Mouse (Mus musculus) limb, embryonic 12.5 days (tissue): ENCODE measurements around the gene Lpar2. TPM values are rescaled to one million over a fixed set of nuclear protein-coding genes. Genes with fewer than 3 reads are reported as not detected.

Source experiments
- ATAC-seq: fragments of 200-750 bp; cut with Nextera tagmentation; 2 replicates; pipeline ENCODE4 v1.8.0; 2017; ENCODE audit warnings: low read depth, moderate TSS enrichment; ENCODE audit not compliant: insufficient number of reproducible peaks, insufficient read depth, low FRiP score, low TSS enrichment
- H3K27ac ChIP-seq: fragments of 300-500 bp; sonication (generic); 2 replicates; pipeline ENCODE4 v1.5.1; 2016; ENCODE audit warnings: mild to moderate bottlenecking, moderate library complexity
- H3K27me3 ChIP-seq: fragments of 300-500 bp; sonication (generic); 2 replicates; pipeline ENCODE4 v1.6.1; 2016; ENCODE audit warnings: mild to moderate bottlenecking, moderate library complexity
- H3K36me3 ChIP-seq: fragments of 300-500 bp; sonication (generic); 2 replicates; pipeline ENCODE4 v1.6.1; 2016; ENCODE audit warnings: mild to moderate bottlenecking, moderate library complexity
- H3K4me1 ChIP-seq: fragments of 300-500 bp; sonication (generic); replicated peaks from 2 replicates; pipeline ENCODE4 v1.6.1; 2016
- H3K4me2 ChIP-seq: fragments of 300-500 bp; sonication (generic); 2 replicates; pipeline ENCODE4 v1.6.1; 2016; ENCODE audit warnings: mild to moderate bottlenecking, moderate library complexity
- H3K4me3 ChIP-seq: fragments of 300-500 bp; sonication (generic); replicated peaks from 2 replicates; pipeline ENCODE4 v1.5.1; 2016; ENCODE audit warnings: mild to moderate bottlenecking
- H3K9ac ChIP-seq: fragments of 300-500 bp; sonication (generic); replicated peaks from 2 replicates; pipeline ENCODE4 v1.6.1; 2016; ENCODE audit warnings: mild to moderate bottlenecking, moderate library complexity
- H3K9me3 ChIP-seq: fragments of 300-500 bp; sonication (generic); 2 replicates; pipeline ENCODE4 v1.6.1; 2016; ENCODE audit warnings: mild to moderate bottlenecking, moderate library complexity
- WGBS: fragments of 180-500 bp; shearing (Covaris S2); methylation state at CpG from one replicate; pipeline ENCODE4 v1.1.7; 2016; 5-methylcytosine and 5-hydroxymethylcytosine counted together
- polyA plus RNA-seq: library from polyadenylated mRNA; unstranded; fragments of >200 nt; fragmentation: Nextera tagmentation; extraction: Ambion mirVana; gene quantifications from 2 replicates; pipeline ENCODE4 v1.2.1, GENCODE M21; 2016

Lpar2 gene
- polyA plus RNA-seq, 1 experiment from 2014 or later = 1.3 TPM

DNA sequence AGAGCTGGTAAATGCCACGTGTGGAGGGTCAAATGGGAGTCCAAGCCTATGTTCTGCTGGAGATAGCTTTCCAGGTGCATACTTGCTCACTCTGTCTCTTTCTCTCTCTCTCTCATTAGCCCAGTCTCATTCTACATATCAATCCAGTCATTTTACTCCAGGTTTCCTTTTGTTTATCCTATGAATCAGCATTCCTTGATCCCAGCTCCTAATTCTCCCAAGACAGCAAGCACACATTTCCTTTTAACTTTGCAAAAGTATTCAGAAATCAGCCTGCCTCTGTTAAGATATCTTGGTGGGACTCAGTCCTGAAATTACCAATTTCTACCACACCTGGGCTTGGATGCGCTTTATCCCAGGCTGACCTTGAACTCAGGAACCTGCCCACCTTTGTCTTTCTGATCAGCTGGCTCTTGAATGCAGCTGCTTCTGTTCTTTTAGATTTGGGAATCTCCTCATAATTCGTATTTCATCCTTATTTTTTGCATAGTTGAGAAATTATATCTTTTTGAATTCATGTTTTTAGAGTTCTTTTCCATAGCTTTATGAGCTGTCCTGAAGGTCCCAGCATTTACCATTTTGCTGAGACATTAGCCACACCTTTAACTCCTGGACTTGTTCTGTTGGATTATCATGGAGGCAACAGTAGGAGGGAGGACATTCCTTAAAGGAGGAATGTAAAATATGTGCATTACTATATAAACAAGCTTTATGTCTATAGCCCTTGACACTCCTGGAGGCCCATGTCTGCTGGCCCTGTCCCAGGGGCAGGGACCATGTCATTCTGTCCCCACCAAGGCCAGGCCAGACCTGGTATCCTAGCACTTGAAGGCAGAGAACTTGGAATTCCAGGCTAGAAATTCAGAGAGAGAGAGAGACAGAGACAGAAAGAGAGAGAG, 25.2 kb downstream of the Lpar2 start:
- ATAC-seq = no peak
- H3K9ac ChIP-seq = no peak overlapping the region
- H3K4me1 ChIP-seq = no peaks in the 10 kb centered on the region
- no peaks in the 10 kb centered on the region for H3K27me3 ChIP-seq
- no peak overlapping the region for H3K4me2 ChIP-seq
- 77% methylated on average over 3 of the region's 3 CpGs for WGBS
- H3K9me3 ChIP-seq = no peaks in the 10 kb centered on the region
- H3K36me3 ChIP-seq = no peaks in the 10 kb centered on the region
- H3K4me3 ChIP-seq = no peak overlapping the region
- no peak overlapping the region for H3K27ac ChIP-seq

- H3K4me1 ChIP-seq = no peaks in the 10 kb centered on the region
- H3K4me2 ChIP-seq = no peak overlapping the region
- H3K27ac ChIP-seq = no peak overlapping the region
- H3K9me3 ChIP-seq = peaks cover 4% of the 10 kb centered on the region; the same call in 1 of the 2 replicates
- no peak for ATAC-seq
- no peaks in the 10 kb centered on the region for H3K36me3 ChIP-seq
- 86% methylated on average over 8 of the region's 8 CpGs for WGBS
- no peak overlapping the region for H3K4me3 ChIP-seq
- no peaks in the 10 kb centered on the region for H3K27me3 ChIP-seq
- H3K9ac ChIP-seq = no peak overlapping the region
Observed at GRCm38 (mm10) chr8:69848951-69849350, 26.7 kb downstream of the Lpar2 start.

DNA sequence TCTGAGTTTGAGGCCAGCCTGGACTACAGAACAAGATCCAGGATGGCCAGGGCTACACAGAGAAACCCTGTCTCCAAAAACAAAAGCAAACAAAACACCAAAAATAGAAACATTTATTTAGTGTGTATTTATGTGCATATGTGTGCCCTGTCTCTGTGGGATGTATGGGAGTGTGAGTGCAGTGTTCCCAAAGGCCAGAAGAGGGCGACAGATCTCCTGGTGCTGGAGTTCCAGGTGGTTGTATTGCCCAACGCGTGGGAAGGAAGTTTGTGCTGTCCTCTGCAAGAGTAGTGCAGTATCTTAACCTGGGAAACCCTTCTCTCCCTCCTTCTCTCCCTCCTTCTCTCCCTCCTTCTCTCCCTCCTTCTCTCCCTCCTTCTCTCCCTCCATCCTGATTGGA, 27.7 kb downstream of the Lpar2 start:
- no peak for ATAC-seq
- Histone ChIP-seq H3K36me3 (no peaks in the 10 kb centered on the region), H3K9ac (no peak overlapping the region), H3K9me3 (peaks cover 4% of the 10 kb centered on the region; the same call in 1 of the 2 replicates), H3K4me3 (no peak overlapping the region), H3K4me1 (no peaks in the 10 kb centered on the region), H3K27ac (no peak overlapping the region), H3K4me2 (no peak overlapping the region), H3K27me3 (no peaks in the 10 kb centered on the region)
- WGBS = 47% methylated on average over 3 of the region's 3 CpGs

DNA sequence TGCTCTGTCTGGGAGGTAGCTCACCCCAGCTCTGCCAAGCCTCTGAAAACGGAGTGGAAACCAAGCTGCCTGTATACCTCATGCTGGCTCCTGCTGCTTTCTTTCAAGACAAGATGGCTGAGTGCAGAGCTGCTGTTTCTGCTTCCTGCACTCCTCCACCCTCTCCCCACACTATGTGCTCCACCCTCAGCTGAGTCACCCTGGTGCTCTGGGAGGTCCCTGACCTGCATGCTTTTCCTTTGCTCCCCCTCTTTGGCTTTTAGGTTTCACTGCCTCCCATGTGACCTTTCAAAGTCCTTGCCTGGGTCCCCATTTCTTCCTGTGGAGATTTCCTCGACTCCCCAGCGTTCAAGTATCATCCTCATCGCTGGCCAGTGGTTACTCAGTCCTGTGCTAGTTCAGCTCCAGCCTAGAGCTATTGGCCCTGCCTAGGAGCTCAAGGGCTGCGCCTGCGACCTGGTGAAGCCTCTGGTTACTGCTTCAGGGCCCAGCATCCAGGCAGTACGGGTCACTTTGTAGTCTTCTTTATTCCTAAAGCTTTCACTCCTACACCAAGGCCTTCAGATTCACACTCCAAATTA, 28.8 kb downstream of the Lpar2 start:
- no peaks in the 10 kb centered on the region for H3K27me3 ChIP-seq
- H3K9ac ChIP-seq = no peak overlapping the region
- no peak overlapping the region for H3K27ac ChIP-seq
- no peak overlapping the region for H3K4me2 ChIP-seq
- H3K36me3 ChIP-seq = no peaks in the 10 kb centered on the region
- H3K9me3 ChIP-seq = peaks cover 4% of the 10 kb centered on the region; the same call in 1 of the 2 replicates
- 78% methylated on average over 7 of the region's 7 CpGs for WGBS
- H3K4me1 ChIP-seq = no peaks in the 10 kb centered on the region
- H3K4me3 ChIP-seq = no peak overlapping the region
- ATAC-seq = no peak

GRCm38 (mm10) chr8:69853869-69854268, 31.6 kb downstream of the Lpar2 start:
- no peaks in the 10 kb centered on the region for H3K4me1 ChIP-seq
- no peak overlapping the region for H3K4me3 ChIP-seq
- 92% methylated on average over 10 of the region's 10 CpGs for WGBS
- no peak overlapping the region for H3K9ac ChIP-seq
- no peak overlapping the region for H3K4me2 ChIP-seq
- H3K36me3 ChIP-seq = no peaks in the 10 kb centered on the region
- no peaks in the 10 kb centered on the region for H3K27me3 ChIP-seq
- no peak overlapping the region for H3K27ac ChIP-seq
- peaks cover 4% of the 10 kb centered on the region; the same call in 1 of the 2 replicates for H3K9me3 ChIP-seq
- ATAC-seq = no peak

GRCm38 (mm10) chr8:69860807-69861206, 38.6 kb downstream of the Lpar2 start:
- H3K4me3 ChIP-seq = no peak overlapping the region
- 0 out of 2 replicates have a peak overlapping the region, but pooled peaks have one; percentile 18 for H3K9ac ChIP-seq
- 0 out of 2 replicates have a peak, but pooled peaks cover 8% of the 10 kb centered on the region for H3K36me3 ChIP-seq
- no peaks in the 10 kb centered on the region for H3K4me1 ChIP-seq
- no peaks in the 10 kb centered on the region for H3K27me3 ChIP-seq
- ATAC-seq = no peak
- H3K4me2 ChIP-seq = no peak overlapping the region
- H3K9me3 ChIP-seq = no peaks in the 10 kb centered on the region
- no peak overlapping the region for H3K27ac ChIP-seq
- 63% methylated on average over 4 of the region's 4 CpGs for WGBS

DNA sequence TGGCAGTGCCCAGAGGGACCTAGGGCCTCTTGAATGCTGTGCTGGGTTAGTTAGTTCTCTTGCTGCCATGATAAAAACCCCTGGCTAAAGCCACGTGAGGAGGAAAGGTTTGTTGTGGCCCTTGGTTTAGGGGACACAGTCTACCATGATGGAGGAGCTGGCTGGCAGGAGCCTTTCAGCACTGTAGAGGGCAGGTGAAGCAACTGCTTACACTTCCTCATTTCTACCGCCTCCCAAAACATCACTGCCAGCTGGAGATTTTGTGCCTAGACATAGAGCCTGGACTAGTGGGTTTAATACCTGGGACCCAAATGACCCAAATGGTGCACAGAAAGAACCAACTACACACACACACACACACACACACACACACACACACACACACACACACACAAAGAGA, 39.0 kb downstream of the Lpar2 start:
- Histone ChIP-seq H3K4me3 (no peak overlapping the region), H3K27me3 (no peaks in the 10 kb centered on the region), H3K27ac (no peak overlapping the region), H3K9me3 (no peaks in the 10 kb centered on the region), H3K4me2 (no peak overlapping the region), H3K9ac (0 out of 2 replicates have a peak overlapping the region, but pooled peaks have one; percentile 18), H3K4me1 (no peaks in the 10 kb centered on the region), H3K36me3 (0 out of 2 replicates have a peak, but pooled peaks cover 8% of the 10 kb centered on the region)
- WGBS = 67% methylated on average over 2 of the region's 2 CpGs
- ATAC-seq = no peak

GRCm38 (mm10) chr8:69863387-69864020, 41.3 kb downstream of the Lpar2 start:
- H3K27ac ChIP-seq = no peak overlapping the region
- no peak for ATAC-seq
- H3K4me1 ChIP-seq = no peaks in the 10 kb centered on the region
- no peak overlapping the region for H3K4me3 ChIP-seq
- no peak overlapping the region for H3K4me2 ChIP-seq
- H3K9me3 ChIP-seq = no peaks in the 10 kb centered on the region
- no peak overlapping the region for H3K9ac ChIP-seq
- no peaks in the 10 kb centered on the region for H3K27me3 ChIP-seq
- WGBS = 87% methylated on average over 5 of the region's 5 CpGs
- H3K36me3 ChIP-seq = 0 out of 2 replicates have a peak, but pooled peaks cover 8% of the 10 kb centered on the region

DNA sequence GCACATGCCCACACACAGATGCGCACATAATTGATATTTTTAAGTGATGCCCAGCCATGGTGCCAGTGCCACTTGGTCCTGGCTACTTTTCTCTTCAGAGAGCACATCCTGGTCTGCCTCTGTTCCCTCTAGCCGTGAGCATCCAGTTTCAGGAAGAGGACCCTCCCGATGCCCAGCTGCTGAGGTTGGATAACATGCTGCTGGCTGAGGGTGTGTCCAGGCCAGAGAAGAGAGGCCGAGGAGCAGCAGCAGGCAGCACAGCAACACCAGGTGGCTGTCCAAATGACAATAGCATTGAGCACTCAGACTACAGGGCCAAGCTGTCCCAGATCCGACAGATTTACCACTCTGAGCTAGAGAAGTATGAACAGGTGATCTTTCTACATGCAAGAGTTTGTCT, 42.0 kb downstream of the Lpar2 start:
- WGBS = 73% methylated on average over 5 of the region's 5 CpGs
- Histone ChIP-seq H3K4me2 (no peak overlapping the region), H3K36me3 (0 out of 2 replicates have a peak, but pooled peaks cover 8% of the 10 kb centered on the region), H3K4me3 (no peak overlapping the region), H3K27me3 (no peaks in the 10 kb centered on the region), H3K9ac (no peak overlapping the region), H3K27ac (no peak overlapping the region), H3K9me3 (no peaks in the 10 kb centered on the region), H3K4me1 (no peaks in the 10 kb centered on the region)
- ATAC-seq = no peak

GRCm38 (mm10) chr8:69867696-69868326, 45.6 kb downstream of the Lpar2 start:
- 72% methylated on average over 5 of the region's 5 CpGs for WGBS
- Histone ChIP-seq H3K27ac (no peak overlapping the region), H3K4me1 (no peaks in the 10 kb centered on the region), H3K9me3 (no peaks in the 10 kb centered on the region), H3K27me3 (no peaks in the 10 kb centered on the region; the same call in 1 of the 2 replicates), H3K9ac (no peak overlapping the region), H3K4me3 (no peak overlapping the region), H3K4me2 (no peak overlapping the region), H3K36me3 (0 out of 2 replicates have a peak, but pooled peaks cover 5% of the 10 kb centered on the region)
- no peak for ATAC-seq
